Mouse (Mus musculus) activated CD4-positive, CD25-positive, alpha-beta regulatory T cell (primary cell): ENCODE results near the gene G530012D18Rik. TPM values are rescaled to one million over a fixed set of nuclear protein-coding genes. Genes with fewer than 3 reads are reported as not detected.

Experiments used
- polyA plus RNA-seq, 2 experiments: library from polyadenylated mRNA; unstranded; fragments of 100-300 nt; shearing (Covaris generic); gene quantifications; one replicate each; pipeline ENCODE4 v1.2.1; 2017

G530012D18Rik gene
- not detected for polyA plus RNA-seq

GRCm38 (mm10) chr1:85575376-85575775, at the start of gene G530012D18Rik:
Gene G530012D18Rik (plus strand): TSS chr1:85575676.

DNA sequence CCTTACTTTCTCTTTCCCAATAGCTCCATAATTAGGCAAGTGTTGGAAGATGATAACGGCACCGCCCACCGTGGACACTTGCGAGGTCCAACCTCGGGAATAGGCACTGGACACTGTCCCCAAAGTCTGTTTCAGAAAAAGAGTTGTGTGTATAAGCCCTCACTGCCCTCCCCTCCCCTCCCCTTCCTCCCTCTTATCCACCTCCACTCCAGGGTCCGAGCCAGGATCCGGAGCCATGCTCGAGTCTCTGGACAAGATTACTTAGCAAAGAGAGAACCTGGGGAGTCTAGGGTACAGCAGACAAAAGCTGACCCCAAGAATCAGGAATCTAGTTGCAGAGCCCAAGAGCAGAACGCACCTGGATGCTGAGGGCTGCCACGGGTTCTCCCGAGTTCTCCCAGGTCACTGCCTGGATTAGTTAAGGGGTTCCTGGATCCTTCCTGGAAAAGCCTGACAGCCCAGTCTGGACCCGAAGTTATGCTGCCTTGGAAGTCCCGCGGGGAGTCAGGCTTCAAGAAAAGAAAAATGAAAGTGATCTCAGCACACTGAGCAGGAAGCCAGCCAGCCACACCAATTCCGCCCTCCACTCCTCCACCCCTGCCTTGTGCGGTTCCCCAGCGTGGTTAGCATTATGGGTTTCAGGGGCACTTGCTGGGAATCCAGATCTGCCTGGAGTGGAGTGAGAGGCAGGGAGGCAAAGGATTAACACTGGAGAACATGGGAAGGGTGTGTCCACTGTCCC, 23.0 kb downstream of the G530012D18Rik start, which contains the start of gene Sp110:
TSS of gene Sp110 (minus strand) at position 547 of the 742 bp plus-strand sequence.

DNA sequence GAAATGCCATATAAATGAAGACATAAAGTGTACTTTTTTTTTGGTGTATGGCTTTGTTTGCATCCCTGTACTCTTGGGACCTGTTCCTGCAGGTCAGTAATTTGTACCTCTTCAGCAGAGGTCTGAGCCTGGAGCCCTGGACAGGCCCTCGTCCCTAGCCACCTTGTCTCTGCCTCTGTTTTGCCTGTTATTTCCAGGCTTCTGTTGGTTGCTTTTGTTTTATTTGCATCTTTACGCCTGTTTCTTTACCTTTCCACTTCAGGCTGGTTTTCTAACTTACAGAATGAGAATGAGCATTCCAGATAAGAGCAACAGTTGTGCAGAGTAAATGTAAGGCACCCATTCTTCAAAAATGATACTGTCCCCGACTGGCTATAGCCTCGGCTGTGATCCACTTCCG, 24.6 kb downstream of the G530012D18Rik start, which contains the start of gene Sp140:
TSS of gene Sp140 (plus strand) at position 301 of the 400 bp plus-strand sequence.

Other genes starting within 250 kb of the G530012D18Rik start
- gene Sp110, start 23.1 kb downstream of the G530012D18Rik start, polyA plus RNA-seq: 100 to 1,000 TPM; 219 to 268 TPM
- gene Sp140, start 24.7 kb downstream of the G530012D18Rik start, polyA plus RNA-seq: 10 to 100 TPM; 43.6 to 47.5 TPM
- 100 to 1,000 TPM; 684 to 858 TPM for gene Sp100, start 74.3 kb downstream of the G530012D18Rik start, polyA plus RNA-seq
- 10 to 100 TPM; 22.1 to 27.7 TPM for gene A630001G21Rik, start 203.0 kb downstream of the G530012D18Rik start, polyA plus RNA-seq
- 100 to 1,000 TPM; 208 to 269 TPM for gene Cab39, start 217.8 kb downstream of the G530012D18Rik start, polyA plus RNA-seq